ENCODE assay signal across 30 mouse cellular contexts in genomic region chr2:152839256-152839655, GRCm38 (mm10). TPM values are rescaled to one million over a fixed set of nuclear protein-coding genes. Genes with fewer than 3 reads are reported as not detected.
A peak's percentile ranks its signal among the peaks of the same experiment; 100 is the strongest.
DNase-seq lines count a peak whose midpoint lies in the region; ATAC-seq lines count a peak whose summit lies in the region.
"Had no signal": no experiment of that assay in that cellular context is flagged by ENCODE, and none has a peak within 500 bp of the region (broad histone marks: within the 10 kb centered on the region; RNA-seq: fewer than 3 reads in every experiment).

No protein-coding gene starts in this region.

- H3K4me3 ChIP-seq in limb, embryonic 13.5 days, result no peak overlapping the region
- H3K4me3 ChIP-seq in limb, embryonic 10.5 days, result no peak overlapping the region
- H3K4me3 ChIP-seq: embryonic facial prominence, embryonic 12.5 days; forebrain, embryonic 10.5 days; heart, embryonic 10.5 days; heart, embryonic 15.5 days; hindbrain, embryonic 13.5 days; neural tube, embryonic 15.5 days had no signal

- H3K4me1 ChIP-seq in limb, embryonic 13.5 days, result no peaks in the 10 kb centered on the region
- no peaks in the 10 kb centered on the region for H3K4me1 ChIP-seq in limb, embryonic 10.5 days
- H3K4me1 ChIP-seq: embryonic facial prominence, embryonic 12.5 days; forebrain, embryonic 10.5 days; heart, embryonic 10.5 days; heart, embryonic 15.5 days; hindbrain, embryonic 13.5 days; neural tube, embryonic 15.5 days had no signal

- H3K9me3 ChIP-seq in limb, embryonic 13.5 days, result no peaks in the 10 kb centered on the region
- no peaks in the 10 kb centered on the region for H3K9me3 ChIP-seq in limb, embryonic 10.5 days (replicated peaks)
- H3K9me3 ChIP-seq: embryonic facial prominence, embryonic 12.5 days; forebrain, embryonic 10.5 days; heart, embryonic 10.5 days; heart, embryonic 15.5 days; hindbrain, embryonic 13.5 days; neural tube, embryonic 15.5 days had no signal

- WGBS in limb, embryonic 13.5 days, result 72% methylated on average over 2 of the region's 2 CpGs
- 81% methylated on average over 2 of the region's 2 CpGs for WGBS in limb, embryonic 10.5 days

- no peak overlapping the region for H3K4me2 ChIP-seq in limb, embryonic 13.5 days (replicated peaks)
- H3K4me2 ChIP-seq: embryonic facial prominence, embryonic 12.5 days; heart, embryonic 15.5 days; hindbrain, embryonic 13.5 days; neural tube, embryonic 15.5 days had no signal

- no peak overlapping the region for H3K27ac ChIP-seq in limb, embryonic 13.5 days
- H3K27ac ChIP-seq in limb, embryonic 10.5 days, result no peak overlapping the region
- H3K27ac ChIP-seq: embryonic facial prominence, embryonic 12.5 days; forebrain, embryonic 10.5 days; heart, embryonic 10.5 days; heart, embryonic 15.5 days; hindbrain, embryonic 13.5 days; liver, embryonic 14.5 days; macrophage; neural tube, embryonic 15.5 days had no signal

- no peaks in the 10 kb centered on the region for H3K27me3 ChIP-seq in limb, embryonic 13.5 days
- H3K27me3 ChIP-seq in limb, embryonic 10.5 days (ENCODE audit: low read depth, poor library complexity, severe bottlenecking), result no peaks in the 10 kb centered on the region
- H3K27me3 ChIP-seq: CH12.LX; embryonic facial prominence, embryonic 12.5 days; heart, embryonic 15.5 days; hindbrain, embryonic 13.5 days; neural tube, embryonic 15.5 days had no signal

- H3K9ac ChIP-seq in limb, embryonic 13.5 days, result peak overlapping the region; percentile 31
- H3K9ac ChIP-seq: embryonic facial prominence, embryonic 12.5 days; forebrain, postnatal 0 days; heart, embryonic 15.5 days; hindbrain, embryonic 13.5 days; liver, embryonic 14.5 days; neural tube, embryonic 15.5 days had no signal

- no peaks in the 10 kb centered on the region for H3K36me3 ChIP-seq in limb, embryonic 13.5 days
- H3K36me3 ChIP-seq in limb, embryonic 10.5 days, result no peaks in the 10 kb centered on the region
- H3K36me3 ChIP-seq: embryonic facial prominence, embryonic 12.5 days; forebrain, embryonic 10.5 days; heart, embryonic 10.5 days; heart, embryonic 15.5 days; hindbrain, embryonic 13.5 days; neural tube, embryonic 15.5 days had no signal

- no peak for ATAC-seq in limb, embryonic 13.5 days (ENCODE audit: low FRiP score, low read depth)
- ATAC-seq in erythroblast, adult 5-6 weeks (replicated peaks; ENCODE audit: low FRiP score, poor library complexity, severe bottlenecking), result no peak
- ATAC-seq: activated CD4-positive, CD25-positive, alpha-beta regulatory T cell, adult 4 months; forebrain, postnatal 0 days; intestine, embryonic 16.5 days had no signal

- peak; percentile 40 for DNase-seq in adrenal gland, postnatal 10 days
- DNase-seq in adrenal gland, postnatal 25 days, result no peak
- DNase-seq in kidney, adult 18-20 months, result peak; percentile 26
- DNase-seq in kidney, postnatal 14 days, result no peak
- DNase-seq in limb, embryonic 10.5 days (ENCODE audit: low spot score), result no peak
- DNase-seq in gastrocnemius, postnatal 14 days, result peak; percentile 49
- DNase-seq: adrenal gland, adult 8-10 months; cerebellum, adult 11-12 months; cerebellum, adult 9-11 months; embryo, embryonic 11 days; forebrain, postnatal 0 days; lung, adult 2 months; lung, postnatal 10 days; midbrain, embryonic 14.5 days; right cerebral cortex, postnatal 25 days; spleen, adult 18-20 months; thymus, postnatal 25 days had no signal

- intact Hi-C loops in gastrocnemius, postnatal 14 days (cut with DNase I; ENCODE audit: low total_unique reads), result no loop called here

RNA-seq across cellular contexts. Expression of gene Bcl2l1, which starts 7.7 kb away (rescaled TPM):
- 10 to 100 TPM; 49.3 to 56.2 TPM for total RNA-seq in adrenal gland, postnatal 10 days (2021)
- total RNA-seq in adrenal gland, postnatal 25 days (2021), result 48.9 and 61.8 TPM in 2 replicates
- 93.3 and 93.5 TPM in 2 replicates for polyA plus RNA-seq in limb, embryonic 13.5 days (2015; fragmentation: Nextera tagmentation; extraction: Ambion mirVana)
- 90.1 and 103 TPM in 2 replicates for polyA plus RNA-seq in limb, embryonic 10.5 days (2016; fragmentation: Nextera tagmentation; extraction: Ambion mirVana)
- 10 to 100 TPM; 14.4 to 28.6 TPM for total RNA-seq in gastrocnemius, postnatal 14 days (2021)
- total RNA-seq in erythroblast, adult 5-6 weeks (2015; ENCODE audit: low replicate concordance), result 543 and 572 TPM in 2 replicates
- 807 and 937 TPM in 2 replicates for total RNA-seq in erythroblast, adult 5-6 weeks (2017; ENCODE audit: low replicate concordance)

RNA-seq across cellular contexts. Expression of gene Tpx2, which starts 8.5 kb away (rescaled TPM):
- total RNA-seq in adrenal gland, postnatal 10 days (2021), result 10 to 100 TPM; 18.4 to 21.4 TPM
- total RNA-seq in adrenal gland, postnatal 25 days (2021), result 9.6 and 13.5 TPM in 2 replicates
- polyA plus RNA-seq in limb, embryonic 13.5 days (2015; fragmentation: Nextera tagmentation; extraction: Ambion mirVana), result 83.1 and 86.8 TPM in 2 replicates
- polyA plus RNA-seq in limb, embryonic 10.5 days (2016; fragmentation: Nextera tagmentation; extraction: Ambion mirVana), result 141 and 147 TPM in 2 replicates
- 1 to 10 TPM; 4.1 to 4.7 TPM for total RNA-seq in gastrocnemius, postnatal 14 days (2021)
- total RNA-seq in erythroblast, adult 5-6 weeks (2015; ENCODE audit: low replicate concordance), result 39.8 and 43.9 TPM in 2 replicates
- 53.4 and 65.9 TPM in 2 replicates for total RNA-seq in erythroblast, adult 5-6 weeks (2017; ENCODE audit: low replicate concordance)

Comparison
In these comparisons a context has a peak if more than half of its experiments do, and no peak if none do; other contexts are left out.
1. DNase-seq: peak in adrenal gland, postnatal 10 days (single experiment), kidney, adult 18-20 months (single experiment) and gastrocnemius, postnatal 14 days (single experiment); none in adrenal gland, postnatal 25 days (single experiment), kidney, postnatal 14 days (single experiment) and limb, embryonic 10.5 days (single experiment).